Mouse (Mus musculus) limb, embryonic 13.5 days (tissue): ENCODE measurements around the gene Lingo1. TPM values are rescaled to one million over a fixed set of nuclear protein-coding genes. Genes with fewer than 3 reads are reported as not detected.

ENCODE experiments used
- ATAC-seq: fragments of 200-750 bp; cut with Nextera tagmentation; 2 replicates; pipeline ENCODE4 v1.8.0; 2017; ENCODE audit warnings: low read depth, moderate number of reproducible peaks, moderate TSS enrichment; ENCODE audit not compliant: low FRiP score
- H3K27ac ChIP-seq: fragments of 300-500 bp; sonication (generic); 2 replicates; pipeline ENCODE4 v1.5.1; 2015; ENCODE audit warnings: inconsistent platforms, mild to moderate bottlenecking, moderate library complexity
- H3K27me3 ChIP-seq: fragments of 300-500 bp; sonication (generic); 2 replicates; pipeline ENCODE4 v1.6.1; 2015; ENCODE audit warnings: mild to moderate bottlenecking, inconsistent platforms
- H3K36me3 ChIP-seq: fragments of 300-500 bp; sonication (generic); 2 replicates; pipeline ENCODE4 v1.6.1; 2015; ENCODE audit warnings: inconsistent platforms, mild to moderate bottlenecking, moderate library complexity
- H3K4me1 ChIP-seq: fragments of 300-500 bp; sonication (generic); 2 replicates; pipeline ENCODE4 v1.6.1; 2015; ENCODE audit warnings: inconsistent platforms
- H3K4me2 ChIP-seq: fragments of 300-500 bp; sonication (generic); replicated peaks from 2 replicates; pipeline ENCODE4 v1.6.1; 2015; ENCODE audit warnings: inconsistent platforms, mild to moderate bottlenecking, moderate library complexity
- H3K4me3 ChIP-seq: fragments of 300-500 bp; sonication (generic); 2 replicates; pipeline ENCODE4 v1.5.1; 2015; ENCODE audit warnings: moderate library complexity, mild to moderate bottlenecking, inconsistent platforms
- H3K9ac ChIP-seq: fragments of 300-500 bp; sonication (generic); 2 replicates; pipeline ENCODE4 v1.6.1; 2015; ENCODE audit warnings: mild to moderate bottlenecking, inconsistent platforms
- H3K9me3 ChIP-seq: fragments of 300-500 bp; sonication (generic); 2 replicates; pipeline ENCODE4 v1.6.1; 2016; ENCODE audit warnings: inconsistent platforms
- WGBS: fragments of 180-500 bp; shearing (Covaris S2); methylation state at CpG from one replicate; pipeline ENCODE4 v1.1.7; 2015; 5-methylcytosine and 5-hydroxymethylcytosine counted together
- polyA plus RNA-seq: library from polyadenylated mRNA; unstranded; fragments of >200 nt; fragmentation: Nextera tagmentation; extraction: Ambion mirVana; gene quantifications from 2 replicates; pipeline ENCODE4 v1.2.1, GENCODE M21; 2015

Lingo1 gene
- polyA plus RNA-seq, 1 experiment from 2014 or later: 3.0 TPM

GRCm38 (mm10) chr9:56604797-56605442, 191.3 kb downstream of the Lingo1 start:
- Histone ChIP-seq H3K27me3 (peaks cover 73% of the 10 kb centered on the region), H3K4me2 (no peak overlapping the region), H3K36me3 (no peaks in the 10 kb centered on the region), H3K4me1 (peaks cover 33% of the 10 kb centered on the region), H3K4me3 (no peak overlapping the region), H3K27ac (no peak overlapping the region), H3K9me3 (no peaks in the 10 kb centered on the region), H3K9ac (0 out of 2 replicates have a peak overlapping the region, but pooled peaks have one; percentile 19)
- no peak for ATAC-seq
- WGBS: 19% methylated on average over 12 of the region's 12 CpGs

DNA sequence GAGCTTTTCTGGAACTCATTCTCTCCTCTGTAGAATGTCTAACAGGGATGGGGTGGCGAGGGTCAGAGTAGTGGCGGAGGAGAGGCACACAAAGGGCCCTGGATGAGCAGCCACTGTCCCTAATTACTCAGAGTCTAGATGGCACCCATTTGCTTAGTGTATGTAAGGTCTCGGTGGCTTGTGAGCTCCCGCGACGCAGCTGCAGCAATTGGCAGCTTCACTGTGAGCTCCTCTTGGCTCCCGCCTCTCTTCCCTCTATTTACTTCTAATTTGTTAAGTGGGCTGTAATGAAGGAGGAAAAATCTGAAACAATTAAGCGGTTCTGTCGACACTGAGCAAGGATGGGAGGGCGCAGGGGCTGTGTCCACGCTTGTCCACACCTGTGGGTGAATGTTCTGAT, 195.6 kb downstream of the Lingo1 start:
- WGBS: 42% methylated on average over 11 of the region's 11 CpGs

GRCm38 (mm10) chr9:56592639-56593038, 203.6 kb downstream of the Lingo1 start:
- no peak overlapping the region for H3K4me3 ChIP-seq
- H3K9me3 ChIP-seq: no peaks in the 10 kb centered on the region
- peaks cover 14% of the 10 kb centered on the region for H3K4me1 ChIP-seq
- H3K4me2 ChIP-seq: no peak overlapping the region
- no peaks in the 10 kb centered on the region for H3K36me3 ChIP-seq
- H3K27ac ChIP-seq: no peak overlapping the region
- ATAC-seq: no peak
- H3K27me3 ChIP-seq: 0 out of 2 replicates have a peak, but pooled peaks cover 5% of the 10 kb centered on the region
- WGBS: 86% methylated on average over 7 of the region's 7 CpGs
- H3K9ac ChIP-seq: no peak overlapping the region

More for the DNA sequence above, 195.6 kb downstream of the Lingo1 start:
- no peaks in the 10 kb centered on the region for H3K9me3 ChIP-seq
- peaks cover 39% of the 10 kb centered on the region for H3K27me3 ChIP-seq
- no peaks in the 10 kb centered on the region for H3K36me3 ChIP-seq
- no peak overlapping the region for H3K4me3 ChIP-seq
- H3K9ac ChIP-seq: no peak overlapping the region
- H3K27ac ChIP-seq: no peak overlapping the region
- ATAC-seq: no peak
- H3K4me1 ChIP-seq: peaks cover 9% of the 10 kb centered on the region
- H3K4me2 ChIP-seq: no peak overlapping the region

GRCm38 (mm10) chr9:56591248-56591888, 204.9 kb downstream of the Lingo1 start:
- Histone ChIP-seq H3K36me3 (no peaks in the 10 kb centered on the region), H3K4me3 (no peak overlapping the region), H3K27ac (no peak overlapping the region), H3K9ac (no peak overlapping the region), H3K4me1 (peaks cover 14% of the 10 kb centered on the region), H3K4me2 (no peak overlapping the region), H3K9me3 (no peaks in the 10 kb centered on the region), H3K27me3 (peaks cover 5% of the 10 kb centered on the region; the same call in 1 of the 2 replicates)
- no peak for ATAC-seq
- WGBS: 76% methylated on average over 8 of the region's 8 CpGs

DNA sequence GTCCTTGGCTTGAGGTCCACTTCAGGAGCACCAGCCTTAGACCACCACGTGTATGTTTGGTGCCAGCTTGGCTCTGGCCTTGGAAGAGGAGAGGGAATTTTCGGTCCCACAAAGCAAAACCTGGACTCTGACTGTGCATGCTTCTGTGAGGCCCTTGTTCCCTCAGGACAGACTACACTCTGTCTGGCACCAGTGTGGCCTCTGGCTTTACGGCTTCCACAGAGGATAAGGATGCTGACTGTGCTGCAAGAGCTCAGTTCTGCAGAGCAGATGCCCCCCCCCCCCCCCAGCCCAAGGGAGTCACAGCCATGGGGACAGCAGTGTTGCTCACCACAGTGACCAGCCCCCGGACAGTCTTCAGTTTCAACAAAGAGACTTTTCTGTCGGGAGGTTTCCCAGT, 206.5 kb downstream of the Lingo1 start:
- no peaks in the 10 kb centered on the region for H3K9me3 ChIP-seq
- peaks cover 5% of the 10 kb centered on the region; the same call in 1 of the 2 replicates for H3K27me3 ChIP-seq
- ATAC-seq: peak; percentile 67; the same call in 1 of the 2 replicates
- H3K9ac ChIP-seq: no peak overlapping the region
- no peak overlapping the region for H3K4me2 ChIP-seq
- no peak overlapping the region for H3K4me3 ChIP-seq
- no peaks in the 10 kb centered on the region for H3K36me3 ChIP-seq
- H3K4me1 ChIP-seq: peaks cover 13% of the 10 kb centered on the region
- WGBS: 35% methylated on average over 5 of the region's 5 CpGs
- no peak overlapping the region for H3K27ac ChIP-seq

DNA sequence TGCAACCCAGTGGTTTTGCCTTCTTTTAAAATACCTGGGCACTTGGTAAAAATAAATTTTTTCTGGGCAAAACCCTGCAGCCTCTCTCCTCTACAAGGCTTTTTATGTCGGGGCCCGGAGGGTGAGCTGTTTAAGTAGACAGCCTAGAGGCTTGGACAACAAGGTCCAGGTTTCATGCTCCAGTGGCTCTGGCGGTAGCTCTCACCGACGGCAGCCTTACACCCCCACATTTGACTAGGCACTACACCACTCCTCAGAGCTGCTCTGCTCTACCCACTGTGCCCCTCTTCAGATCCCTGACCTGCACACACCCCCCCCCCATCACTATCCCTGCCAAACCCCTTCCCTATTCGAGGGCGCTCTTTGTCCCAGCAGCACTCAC, 212.2 kb downstream of the Lingo1 start:
- no peak overlapping the region for H3K27ac ChIP-seq
- no peaks in the 10 kb centered on the region for H3K36me3 ChIP-seq
- no peaks in the 10 kb centered on the region for H3K4me1 ChIP-seq
- no peak overlapping the region for H3K4me3 ChIP-seq
- no peak overlapping the region for H3K9ac ChIP-seq
- no peak for ATAC-seq
- peaks cover 3% of the 10 kb centered on the region for H3K27me3 ChIP-seq
- WGBS: 73% methylated on average over 7 of the region's 7 CpGs
- H3K9me3 ChIP-seq: no peaks in the 10 kb centered on the region
- no peak overlapping the region for H3K4me2 ChIP-seq

DNA sequence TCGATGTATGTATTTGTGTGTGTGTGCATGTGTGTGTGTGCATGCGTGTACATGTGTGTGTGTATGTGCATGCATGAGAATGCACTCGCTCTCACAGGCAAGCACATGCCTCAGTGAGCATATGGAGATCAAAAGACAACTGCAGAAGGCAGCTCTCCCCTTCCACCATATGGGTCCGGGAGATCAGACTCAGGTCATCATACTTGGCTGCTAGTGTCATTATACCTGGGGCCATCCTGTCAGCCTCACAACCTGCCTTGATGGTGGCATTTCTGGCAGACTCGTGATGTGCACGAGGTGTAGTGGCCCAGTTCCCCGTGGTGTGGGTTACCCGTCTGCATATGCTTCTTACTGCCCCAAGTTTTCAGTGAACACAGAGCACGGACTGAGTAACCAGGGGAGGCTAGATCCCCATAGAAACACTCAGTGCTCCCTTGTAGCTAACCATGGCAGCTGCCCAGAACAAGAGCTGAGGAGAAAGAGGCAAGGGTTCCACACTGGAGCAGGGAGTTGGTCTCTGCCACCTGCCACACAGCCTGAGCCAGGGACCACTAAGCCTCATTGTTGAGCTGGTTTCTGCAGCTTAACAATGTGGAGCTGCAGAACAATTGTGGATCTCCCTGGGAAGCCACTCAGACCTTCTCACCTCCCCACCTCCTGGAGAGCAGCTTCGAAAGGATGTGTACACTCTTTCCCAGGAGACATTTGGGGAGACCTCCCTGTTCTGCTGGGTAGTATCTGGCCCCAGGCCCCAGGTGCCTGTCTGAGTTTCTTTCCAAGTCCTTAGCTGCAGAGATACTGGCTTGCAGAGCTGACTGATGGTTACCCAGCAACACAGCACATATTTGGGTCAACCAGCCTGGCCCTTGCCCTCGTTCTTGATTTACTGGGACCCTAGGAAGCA, 212.9 kb downstream of the Lingo1 start:
- Histone ChIP-seq H3K9me3 (no peaks in the 10 kb centered on the region), H3K27me3 (peaks cover 3% of the 10 kb centered on the region), H3K4me2 (no peak overlapping the region), H3K4me1 (no peaks in the 10 kb centered on the region), H3K4me3 (no peak overlapping the region), H3K9ac (no peak overlapping the region), H3K27ac (no peak overlapping the region), H3K36me3 (no peaks in the 10 kb centered on the region)
- 64% methylated on average over 11 of the region's 11 CpGs for WGBS
- no peak for ATAC-seq

DNA sequence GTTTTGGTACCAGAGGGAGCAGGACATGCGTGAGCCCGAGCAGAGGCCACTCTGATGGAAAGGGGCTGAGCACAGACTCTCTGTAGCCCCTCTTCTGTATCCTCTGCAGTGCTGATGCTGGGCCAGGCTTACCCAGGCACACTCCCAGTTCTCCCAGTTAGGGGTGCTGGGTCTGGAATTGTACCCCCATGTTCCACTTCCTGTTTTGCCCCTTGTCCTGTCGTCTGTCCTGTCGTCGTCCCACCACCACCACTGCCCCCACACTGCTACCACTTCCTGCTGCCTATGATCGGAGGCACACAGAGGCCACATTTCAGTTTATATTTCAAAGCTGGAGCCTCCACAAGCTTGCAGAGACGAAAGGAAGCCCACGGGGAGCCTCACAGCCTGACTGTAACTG, 213.6 kb downstream of the Lingo1 start:
- no peak for ATAC-seq

DNA sequence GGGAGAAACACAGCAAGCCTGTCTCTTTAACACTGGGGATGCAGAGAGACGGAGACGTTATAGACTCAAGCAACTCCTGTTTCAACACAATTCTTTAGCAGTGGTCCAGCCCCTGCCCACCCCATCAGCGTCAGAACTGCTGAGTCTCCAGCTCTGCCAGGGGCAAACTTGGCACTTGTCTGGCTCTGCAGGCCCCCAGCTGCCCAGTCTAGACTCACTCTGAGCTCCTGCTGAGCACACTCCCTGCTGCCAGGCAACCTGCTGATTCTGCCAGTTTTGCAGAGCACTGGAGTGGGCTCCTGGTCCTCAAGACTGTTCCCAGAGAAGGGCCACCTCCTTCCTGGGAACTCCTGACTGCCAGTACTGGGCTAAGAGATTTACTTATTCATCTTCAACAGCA, 214.6 kb downstream of the Lingo1 start:
- H3K27ac ChIP-seq: no peak overlapping the region
- no peak overlapping the region for H3K4me2 ChIP-seq
- no peaks in the 10 kb centered on the region for H3K9me3 ChIP-seq
- no peaks in the 10 kb centered on the region for H3K36me3 ChIP-seq
- no peak overlapping the region for H3K9ac ChIP-seq
- WGBS: 34% methylated on average over 3 of the region's 3 CpGs
- no peak for ATAC-seq
- H3K27me3 ChIP-seq: peaks cover 3% of the 10 kb centered on the region; the same call in 1 of the 2 replicates
- no peaks in the 10 kb centered on the region for H3K4me1 ChIP-seq
- no peak overlapping the region for H3K4me3 ChIP-seq

More for the DNA sequence above, 213.6 kb downstream of the Lingo1 start:
- Histone ChIP-seq H3K4me2 (no peak overlapping the region), H3K9ac (no peak overlapping the region), H3K9me3 (no peaks in the 10 kb centered on the region), H3K27ac (no peak overlapping the region), H3K36me3 (no peaks in the 10 kb centered on the region), H3K27me3 (peaks cover 3% of the 10 kb centered on the region), H3K4me1 (no peaks in the 10 kb centered on the region), H3K4me3 (no peak overlapping the region)
- 53% methylated on average over 8 of the region's 8 CpGs for WGBS

- no peak overlapping the region for H3K4me3 ChIP-seq
- H3K4me2 ChIP-seq: no peak overlapping the region
- ATAC-seq: no peak
- H3K4me1 ChIP-seq: no peaks in the 10 kb centered on the region
- WGBS: 62% methylated on average over 8 of the region's 8 CpGs
- no peaks in the 10 kb centered on the region for H3K36me3 ChIP-seq
- H3K27ac ChIP-seq: no peak overlapping the region
- H3K9me3 ChIP-seq: no peaks in the 10 kb centered on the region
- no peak overlapping the region for H3K9ac ChIP-seq
- H3K27me3 ChIP-seq: peaks cover 3% of the 10 kb centered on the region; the same call in 1 of the 2 replicates
Observed at GRCm38 (mm10) chr9:56581016-56581415, 215.3 kb downstream of the Lingo1 start.

- Histone ChIP-seq H3K4me3 (no peak overlapping the region), H3K36me3 (no peaks in the 10 kb centered on the region), H3K4me1 (no peaks in the 10 kb centered on the region), H3K9me3 (no peaks in the 10 kb centered on the region), H3K9ac (no peak overlapping the region), H3K27me3 (peaks cover 3% of the 10 kb centered on the region; the same call in 1 of the 2 replicates), H3K27ac (no peak overlapping the region), H3K4me2 (no peak overlapping the region)
- ATAC-seq: no peak
- 22% methylated on average over 4 of the region's 4 CpGs for WGBS
Observed at GRCm38 (mm10) chr9:56580101-56580500, 216.2 kb downstream of the Lingo1 start.

DNA sequence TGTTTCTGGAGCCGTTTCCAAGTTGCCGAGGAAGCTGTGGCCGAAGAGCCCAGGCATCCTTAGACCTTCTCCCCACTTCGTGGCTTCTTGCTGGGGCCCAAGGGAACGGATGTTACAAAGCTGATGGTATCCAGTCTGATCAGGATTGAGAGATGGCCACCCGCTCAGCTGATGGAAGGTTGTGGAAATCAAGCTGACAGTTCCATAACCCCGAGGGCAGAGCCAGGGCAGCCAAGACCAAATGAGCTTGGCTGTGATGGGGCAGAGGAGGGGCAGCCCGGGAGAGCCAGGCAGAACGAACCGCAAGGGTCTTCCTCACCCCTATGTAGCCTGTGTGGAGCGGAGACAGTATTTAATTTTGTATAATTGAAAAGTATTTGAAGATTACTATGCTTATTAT, 218.9 kb downstream of the Lingo1 start:
- Histone ChIP-seq H3K4me3 (no peak overlapping the region), H3K9ac (no peak overlapping the region), H3K27ac (no peak overlapping the region), H3K4me2 (no peak overlapping the region), H3K4me1 (peaks cover 8% of the 10 kb centered on the region; the same call in 1 of the 2 replicates), H3K27me3 (peaks cover 3% of the 10 kb centered on the region; the same call in 1 of the 2 replicates), H3K9me3 (no peaks in the 10 kb centered on the region), H3K36me3 (no peaks in the 10 kb centered on the region)
- 72% methylated on average over 11 of the region's 11 CpGs for WGBS
- no peak for ATAC-seq
